In genomic region chr1:46869788-46870187, GRCm38 (mm10) we compare ENCODE assay signal across 26 mouse cellular contexts. TPM values are rescaled to one million over a fixed set of nuclear protein-coding genes. Genes with fewer than 3 reads are reported as not detected.
A peak's percentile ranks its signal among the peaks of the same experiment; 100 is the strongest.
DNase-seq lines count a peak whose midpoint lies in the region; ATAC-seq and TF ChIP-seq lines count a peak whose summit lies in the region.
"Had no signal": no experiment of that assay in that cellular context is flagged by ENCODE, and none has a peak within 500 bp of the region (broad histone marks: within the 10 kb centered on the region; RNA-seq: fewer than 3 reads in every experiment).

No protein-coding gene starts in this region.

- H3K4me2 ChIP-seq in embryonic facial prominence, embryonic 12.5 days (replicated peaks): no peak overlapping the region
- H3K4me2 ChIP-seq: embryonic facial prominence, embryonic 15.5 days; forebrain, embryonic 13.5 days; heart, embryonic 11.5 days; hindbrain, embryonic 12.5 days; hindbrain, embryonic 15.5 days had no signal

- no peaks in the 10 kb centered on the region for H3K27me3 ChIP-seq in embryonic facial prominence, embryonic 12.5 days
- no peaks in the 10 kb centered on the region for H3K27me3 ChIP-seq in embryonic facial prominence, embryonic 10.5 days (replicated peaks; ENCODE audit: low read depth, poor library complexity, severe bottlenecking)
- H3K27me3 ChIP-seq: embryonic facial prominence, embryonic 15.5 days; forebrain, embryonic 13.5 days; hindbrain, embryonic 12.5 days; hindbrain, embryonic 15.5 days had no signal

- H3K4me1 ChIP-seq in embryonic facial prominence, embryonic 12.5 days: 0 out of 2 replicates have a peak, but pooled peaks cover 6% of the 10 kb centered on the region
- H3K4me1 ChIP-seq in embryonic facial prominence, embryonic 10.5 days: no peaks in the 10 kb centered on the region
- no peaks in the 10 kb centered on the region; the same call in none of the 2 replicates for H3K4me1 ChIP-seq in embryonic fibroblast, embryonic 13.5 days (ENCODE audit: control insufficient read depth, insufficient read depth, low read length)
- H3K4me1 ChIP-seq: embryonic facial prominence, embryonic 15.5 days; forebrain, embryonic 13.5 days; hindbrain, embryonic 12.5 days; hindbrain, embryonic 15.5 days had no signal

- no peak overlapping the region for H3K4me3 ChIP-seq in embryonic facial prominence, embryonic 12.5 days
- H3K4me3 ChIP-seq in embryonic facial prominence, embryonic 10.5 days: no peak overlapping the region
- H3K4me3 ChIP-seq in embryonic fibroblast, embryonic 13.5 days (ENCODE audit: insufficient read depth, low read length): no peak overlapping the region
- H3K4me3 ChIP-seq: embryonic facial prominence, embryonic 15.5 days; erythroblast, embryonic 14.5 days; forebrain, embryonic 10.5 days; forebrain, embryonic 13.5 days; gastrocnemius, adult 2 months; hindbrain, embryonic 12.5 days; hindbrain, embryonic 15.5 days had no signal

- H3K9me3 ChIP-seq in embryonic facial prominence, embryonic 12.5 days: no peaks in the 10 kb centered on the region
- H3K9me3 ChIP-seq in embryonic facial prominence, embryonic 10.5 days: no peaks in the 10 kb centered on the region
- H3K9me3 ChIP-seq: embryonic facial prominence, embryonic 15.5 days; forebrain, embryonic 10.5 days; forebrain, embryonic 13.5 days; hindbrain, embryonic 12.5 days; hindbrain, embryonic 15.5 days had no signal

- TF ChIP-seq POLR2A in embryonic fibroblast, embryonic 13.5 days (IDR thresholded peaks at IDR 0.05; ENCODE audit: low read depth, low read length): no peak

- H3K27ac ChIP-seq in embryonic facial prominence, embryonic 12.5 days: 0 out of 2 replicates have a peak overlapping the region, but pooled peaks have one; percentile 17
- no peak overlapping the region for H3K27ac ChIP-seq in embryonic facial prominence, embryonic 10.5 days (replicated peaks)
- H3K27ac ChIP-seq in embryonic fibroblast, embryonic 13.5 days (ENCODE audit: insufficient read depth, low read length): 0 out of 2 replicates have a peak overlapping the region, but pooled peaks have one; percentile 31
- H3K27ac ChIP-seq: embryonic facial prominence, embryonic 15.5 days; forebrain, embryonic 10.5 days; forebrain, embryonic 13.5 days; gastrocnemius, adult 2 months; hindbrain, embryonic 12.5 days; hindbrain, embryonic 15.5 days had no signal

- TF ChIP-seq CTCF in embryonic fibroblast, embryonic 13.5 days (IDR thresholded peaks at IDR 0.05; ENCODE audit: borderline replicate concordance, insufficient read depth, low read length): no peak

- no peaks in the 10 kb centered on the region for H3K36me3 ChIP-seq in embryonic facial prominence, embryonic 12.5 days
- no peaks in the 10 kb centered on the region for H3K36me3 ChIP-seq in embryonic facial prominence, embryonic 10.5 days (replicated peaks)
- H3K36me3 ChIP-seq: embryonic facial prominence, embryonic 15.5 days; forebrain, embryonic 10.5 days; hindbrain, embryonic 12.5 days; hindbrain, embryonic 15.5 days had no signal

- no peak for ATAC-seq in embryonic facial prominence, embryonic 12.5 days (ENCODE audit: insufficient number of reproducible peaks, insufficient read depth, low FRiP score, low TSS enrichment)
- ATAC-seq in megakaryocyte-erythroid progenitor cell, adult 5-6 weeks (replicated peaks; ENCODE audit: low FRiP score, low TSS enrichment, poor library complexity, severe bottlenecking): no peak
- ATAC-seq: activated CD4-positive, CD25-positive, alpha-beta regulatory T cell, adult 4 months; CD4-positive, CD25-positive, alpha-beta regulatory T cell, adult 4 months; forebrain, embryonic 13.5 days; forebrain, embryonic 16.5 days; intestine, postnatal 0 days had no signal

- no peak overlapping the region for H3K9ac ChIP-seq in embryonic facial prominence, embryonic 12.5 days
- H3K9ac ChIP-seq: embryonic facial prominence, embryonic 15.5 days; forebrain, embryonic 13.5 days; hindbrain, embryonic 12.5 days; hindbrain, embryonic 15.5 days had no signal

- DNase-seq in embryonic facial prominence, embryonic 10.5 days (ENCODE audit: low spot score): no peak
- peak; percentile 55 for DNase-seq in 3T3-L1 (ENCODE audit: low read depth, low spot score)
- DNase-seq in adipocyte (ENCODE audit: low spot score): peak; percentile 48
- no peak for DNase-seq in spleen, postnatal 4 days (ENCODE audit: low spot score in 2 of 2)
- DNase-seq in right cerebral cortex, postnatal 25 days: no peak
- DNase-seq: adrenal gland, postnatal 14 days; cerebellum, adult 2 months; cerebellum, adult 9-11 months; cerebellum, postnatal 25 days; gastrocnemius, adult 2 months; gastrocnemius, postnatal 14 days; heart, adult 11 months had no signal

RNA-seq across cellular contexts. Expression of gene Slc39a10, which starts 22.9 kb away (rescaled TPM):
- 61.0 and 71.2 TPM in 2 replicates for polyA plus RNA-seq in embryonic facial prominence, embryonic 12.5 days (2016; fragmentation: Nextera tagmentation; extraction: Ambion mirVana)
- polyA plus RNA-seq in embryonic facial prominence, embryonic 10.5 days (2016; fragmentation: Nextera tagmentation; extraction: Ambion mirVana): 66.4 and 71.0 TPM in 2 replicates
- 29.3 and 32.4 TPM in 2 replicates for polyA plus RNA-seq in embryonic fibroblast, embryonic 13.5 days (2011; ENCODE audit: insufficient read length, low read depth, missing spikeins)
- total RNA-seq in megakaryocyte-erythroid progenitor cell, adult 5-6 weeks (2014; fragmentation: Nextera tagmentation): 13.2 and 15.7 TPM in 2 replicates
- 18.7 and 21.4 TPM in 2 replicates for total RNA-seq in megakaryocyte-erythroid progenitor cell, adult 5-6 weeks (2017)

Comparison
In these comparisons a context has a peak if more than half of its experiments do, and no peak if none do; other contexts are left out.
1. DNase-seq: peak in 3T3-L1 (single experiment) and adipocyte (single experiment); none in embryonic facial prominence, embryonic 10.5 days (single experiment), spleen, postnatal 4 days (0 of 2) and right cerebral cortex, postnatal 25 days (single experiment).